Mouse (Mus musculus): Measurements from ENCODE around the gene Serinc3.

GRCm38 (mm10) chr2:163686886-163687285 is 42.0 kb upstream of the Serinc3 start:
- TF ChIP-seq POLR2A (IDR thresholded peaks at IDR 0.05; ENCODE audit: borderline replicate concordance, extremely low read depth, insufficient read depth, insufficient read length, poor library complexity, severe bottlenecking) (no peak), CTCF (IDR thresholded peaks at IDR 0.05; ENCODE audit: borderline replicate concordance, extremely low read depth, insufficient read depth, insufficient read length) (no peak)

Measured in brain, embryonic 14.5 days (tissue).